Mouse (Mus musculus): ENCODE results near the gene Ksr1. TPM values are rescaled to one million over a fixed set of nuclear protein-coding genes. Genes with fewer than 3 reads are reported as not detected.
"Not testable (repeated sequence)": the region's sequence is repeated elsewhere in the genome, so short reads cannot be mapped to it uniquely, and the experiment has no call there.

The Ksr1 gene
- polyA plus RNA-seq, 1 experiment = 18.2 TPM

GRCm38 (mm10) chr11:79012529-79012928 lies 133.7 kb downstream of the Ksr1 start:
- TF ChIP-seq CTCF (IDR thresholded peaks at IDR 0.05; ENCODE audit: control insufficient read depth, insufficient read depth, low read length) (no peak), POLR2A (IDR thresholded peaks at IDR 0.05; ENCODE audit: borderline replicate concordance, control insufficient read depth, low read depth, low read length) (no peak)
- WGBS = 96% methylated on average over 2 of the region's 2 CpGs
- Histone ChIP-seq H3K4me3 (replicated peaks; ENCODE audit: control insufficient read depth, low read depth, low read length) (no peak overlapping the region), H3K27ac (ENCODE audit: control insufficient read depth, insufficient read depth, low read depth, low read length, poor library complexity) (no peak overlapping the region), H3K4me1 (ENCODE audit: control insufficient read depth, insufficient read depth, low read length) (peaks cover 1% of the 10 kb centered on the region; the same call in 1 of the 2 replicates)

- H3K4me1 ChIP-seq (ENCODE audit: control insufficient read depth, insufficient read depth, low read length) = peaks cover 6% of the 10 kb centered on the region; the same call in 1 of the 2 replicates
- WGBS = 78% methylated on average over 7 of the region's 7 CpGs
- peak overlapping the region; percentile 29; the same call in 1 of the 2 replicates for H3K27ac ChIP-seq (ENCODE audit: control insufficient read depth, insufficient read depth, low read depth, low read length, poor library complexity)
- no peak overlapping the region for H3K4me3 ChIP-seq (replicated peaks; ENCODE audit: control insufficient read depth, low read depth, low read length)
- no peak for TF ChIP-seq POLR2A (IDR thresholded peaks at IDR 0.05; ENCODE audit: borderline replicate concordance, control insufficient read depth, low read depth, low read length)
- no peak for TF ChIP-seq CTCF (IDR thresholded peaks at IDR 0.05; ENCODE audit: control insufficient read depth, insufficient read depth, low read length)
Measured at GRCm38 (mm10) chr11:79008891-79009290, 137.3 kb downstream of the Ksr1 start.

GRCm38 (mm10) chr11:79008007-79008775 lies 138.0 kb downstream of the Ksr1 start:
- H3K27ac ChIP-seq (ENCODE audit: control insufficient read depth, insufficient read depth, low read depth, low read length, poor library complexity) = peak overlapping the region; percentile 35; the same call in 1 of the 2 replicates
- H3K4me3 ChIP-seq (replicated peaks; ENCODE audit: control insufficient read depth, low read depth, low read length) = no peak overlapping the region
- WGBS = 64% methylated on average over 6 of the region's 6 CpGs
- peaks cover 6% of the 10 kb centered on the region; the same call in 1 of the 2 replicates for H3K4me1 ChIP-seq (ENCODE audit: control insufficient read depth, insufficient read depth, low read length)
- TF ChIP-seq POLR2A (IDR thresholded peaks at IDR 0.05; ENCODE audit: borderline replicate concordance, control insufficient read depth, low read depth, low read length) (no peak), CTCF (IDR thresholded peaks at IDR 0.05; ENCODE audit: control insufficient read depth, insufficient read depth, low read length) (no peak)

GRCm38 (mm10) chr11:79007356-79007755 lies 138.9 kb downstream of the Ksr1 start:
- H3K4me1 ChIP-seq (ENCODE audit: control insufficient read depth, insufficient read depth, low read length); H3K4me3 ChIP-seq (replicated peaks; ENCODE audit: control insufficient read depth, low read depth, low read length); H3K27ac ChIP-seq (ENCODE audit: control insufficient read depth, insufficient read depth, low read depth, low read length, poor library complexity): not testable (repeated sequence)
- WGBS = 81% methylated on average over 3 of the region's 3 CpGs

GRCm38 (mm10) chr11:79006417-79006816 lies 139.8 kb downstream of the Ksr1 start:
- no peak overlapping the region for H3K27ac ChIP-seq (ENCODE audit: control insufficient read depth, insufficient read depth, low read depth, low read length, poor library complexity)
- TF ChIP-seq POLR2A (IDR thresholded peaks at IDR 0.05; ENCODE audit: borderline replicate concordance, control insufficient read depth, low read depth, low read length) (no peak), CTCF (IDR thresholded peaks at IDR 0.05; ENCODE audit: control insufficient read depth, insufficient read depth, low read length) (no peak)
- peaks cover 10% of the 10 kb centered on the region; the same call in 1 of the 2 replicates for H3K4me1 ChIP-seq (ENCODE audit: control insufficient read depth, insufficient read depth, low read length)
- no peak overlapping the region for H3K4me3 ChIP-seq (replicated peaks; ENCODE audit: control insufficient read depth, low read depth, low read length)
- 13% methylated on average over 5 of the region's 5 CpGs for WGBS

GRCm38 (mm10) chr11:79005578-79006394 lies 140.4 kb downstream of the Ksr1 start:
- H3K27ac ChIP-seq (ENCODE audit: control insufficient read depth, insufficient read depth, low read depth, low read length, poor library complexity) = peak overlapping the region; percentile 41; the same call in 1 of the 2 replicates
- no peak overlapping the region for H3K4me3 ChIP-seq (replicated peaks; ENCODE audit: control insufficient read depth, low read depth, low read length)
- TF ChIP-seq CTCF (IDR thresholded peaks at IDR 0.05; ENCODE audit: control insufficient read depth, insufficient read depth, low read length) (no peak), POLR2A (IDR thresholded peaks at IDR 0.05; ENCODE audit: borderline replicate concordance, control insufficient read depth, low read depth, low read length) (no peak)
- peaks cover 10% of the 10 kb centered on the region; the same call in 1 of the 2 replicates for H3K4me1 ChIP-seq (ENCODE audit: control insufficient read depth, insufficient read depth, low read length)
- WGBS = 49% methylated on average over 14 of the region's 14 CpGs

GRCm38 (mm10) chr11:79003769-79004638 lies 142.2 kb downstream of the Ksr1 start:
- H3K27ac ChIP-seq (ENCODE audit: control insufficient read depth, insufficient read depth, low read depth, low read length, poor library complexity) = peak overlapping the region; percentile 51; the same call in 1 of the 2 replicates
- WGBS = 53% methylated on average over 10 of the region's 10 CpGs
- H3K4me1 ChIP-seq (ENCODE audit: control insufficient read depth, insufficient read depth, low read length) = peaks cover 10% of the 10 kb centered on the region; the same call in 1 of the 2 replicates
- no peak overlapping the region for H3K4me3 ChIP-seq (replicated peaks; ENCODE audit: control insufficient read depth, low read depth, low read length)
- no peak for TF ChIP-seq CTCF (IDR thresholded peaks at IDR 0.05; ENCODE audit: control insufficient read depth, insufficient read depth, low read length)
- no peak for TF ChIP-seq POLR2A (IDR thresholded peaks at IDR 0.05; ENCODE audit: borderline replicate concordance, control insufficient read depth, low read depth, low read length)

Measured in bone marrow, adult 2 months (tissue).